Mouse (Mus musculus): Measurements from ENCODE around the gene Git2.
A peak's percentile ranks its signal among the peaks of the same experiment; 100 is the strongest.

Gene Git2

GRCm38 (mm10) chr5:114761980-114762379 is 13.3 kb downstream of the Git2 start:
- no peak for DNase-seq

GRCm38 (mm10) chr5:114759536-114760090 is 15.7 kb downstream of the Git2 start:
- DNase-seq, result no peak

GRCm38 (mm10) chr5:114753384-114753783 is 21.9 kb downstream of the Git2 start:
- no peak for DNase-seq

GRCm38 (mm10) chr5:114752397-114752796 is 22.9 kb downstream of the Git2 start:
- no peak for DNase-seq

GRCm38 (mm10) chr5:114750325-114750724 is 25.0 kb downstream of the Git2 start:
- no peak for DNase-seq

- no peak for DNase-seq
Measured at GRCm38 (mm10) chr5:114747521-114747920, 27.8 kb downstream of the Git2 start.

GRCm38 (mm10) chr5:114746886-114747285 is 28.4 kb downstream of the Git2 start:
- DNase-seq, result no peak

- peak; percentile 38 for DNase-seq
Measured at GRCm38 (mm10) chr5:114745581-114745980, 29.7 kb downstream of the Git2 start.

GRCm38 (mm10) chr5:114743697-114744090 is 31.6 kb downstream of the Git2 start:
- DNase-seq, result no peak

- DNase-seq, result no peak
Measured at GRCm38 (mm10) chr5:114742998-114743696, 32.2 kb downstream of the Git2 start.

GRCm38 (mm10) chr5:114742572-114742971 is 32.7 kb downstream of the Git2 start:
- no peak for DNase-seq

- no peak for DNase-seq
Measured at GRCm38 (mm10) chr5:114740595-114740994, 34.7 kb downstream of the Git2 start.

- DNase-seq, result peak; percentile 30
Measured at GRCm38 (mm10) chr5:114738707-114739241, 36.5 kb downstream of the Git2 start.

GRCm38 (mm10) chr5:114737090-114737887 is 38.0 kb downstream of the Git2 start:
- DNase-seq, result no peak

GRCm38 (mm10) chr5:114733606-114734005 is 41.7 kb downstream of the Git2 start:
- DNase-seq, result no peak

GRCm38 (mm10) chr5:114731969-114732368 is 43.3 kb downstream of the Git2 start:
- no peak for DNase-seq

- no peak for DNase-seq
Measured at GRCm38 (mm10) chr5:114731498-114731897, 43.8 kb downstream of the Git2 start.

- no peak for DNase-seq
Measured at GRCm38 (mm10) chr5:114730129-114730528, 45.2 kb downstream of the Git2 start.

- no peak for DNase-seq
Measured at GRCm38 (mm10) chr5:114728160-114728559, 47.2 kb downstream of the Git2 start.

- no peak for DNase-seq
Measured at GRCm38 (mm10) chr5:114722846-114723245, 52.5 kb downstream of the Git2 start.

- DNase-seq, result no peak
Measured at GRCm38 (mm10) chr5:114721969-114722368, 53.3 kb downstream of the Git2 start.

- DNase-seq, result no peak
Measured at GRCm38 (mm10) chr5:114720784-114721183, 54.5 kb downstream of the Git2 start.

GRCm38 (mm10) chr5:114719928-114720270 is 55.4 kb downstream of the Git2 start:
- no peak for DNase-seq

Measured in kidney, adult 18-20 months (tissue).